Mouse (Mus musculus) hematopoietic stem cell, adult 5-6 weeks (primary cell): Measurements from ENCODE around the gene Vmn1r232. TPM values are rescaled to one million over a fixed set of nuclear protein-coding genes. Genes with fewer than 3 reads are reported as not detected.

Experiments
- ATAC-seq, 2 experiments: fragments of 125-278 bp in 1 of 2; replicated peaks in 1 of 2; 2 replicates each; pipeline ENCODE4 v1.8.0; 2016 to 2017; ENCODE audit warnings: inconsistent platforms in 2 of 2, mild to moderate bottlenecking in 2 of 2, moderate number of reproducible peaks in 2 of 2, low read depth in 1 of 2, moderate TSS enrichment in 1 of 2; ENCODE audit not compliant: low FRiP score in 2 of 2, poor library complexity in 2 of 2, severe bottlenecking in 2 of 2, insufficient read depth in 1 of 2, low TSS enrichment in 1 of 2
- total RNA-seq: library from RNA; stranded (forward); fragments of 172-1452, 232-1000 nt; gene quantifications from 2 replicates; pipeline ENCODE4 v1.2.3, GENCODE M21; 2017

The Vmn1r232 gene
- total RNA-seq, result not detected in 2 replicates

DNA sequence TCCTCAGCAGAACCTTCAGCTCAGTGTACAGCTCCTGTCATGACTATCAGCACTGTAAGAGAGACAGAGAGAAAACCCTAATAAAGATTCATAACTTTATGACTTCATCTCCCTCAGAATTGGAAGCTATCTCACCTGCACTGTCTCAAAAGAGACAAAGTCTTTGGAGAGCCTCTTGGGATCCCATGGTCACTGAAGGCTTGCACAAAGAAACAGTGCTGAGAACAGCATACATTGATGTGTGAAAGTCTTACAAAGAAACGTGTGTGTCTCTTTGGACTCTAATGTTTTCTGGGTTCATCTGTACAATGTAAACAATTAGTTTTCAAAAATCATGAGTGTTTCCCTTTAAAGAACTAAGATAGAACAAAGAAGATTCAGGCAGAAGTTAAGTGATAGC, at the start of gene Vmn1r232:
Vmn1r232 (minus strand) TSS at position 101 of the 400 bp plus-strand sequence.
- no peak for ATAC-seq

DNA sequence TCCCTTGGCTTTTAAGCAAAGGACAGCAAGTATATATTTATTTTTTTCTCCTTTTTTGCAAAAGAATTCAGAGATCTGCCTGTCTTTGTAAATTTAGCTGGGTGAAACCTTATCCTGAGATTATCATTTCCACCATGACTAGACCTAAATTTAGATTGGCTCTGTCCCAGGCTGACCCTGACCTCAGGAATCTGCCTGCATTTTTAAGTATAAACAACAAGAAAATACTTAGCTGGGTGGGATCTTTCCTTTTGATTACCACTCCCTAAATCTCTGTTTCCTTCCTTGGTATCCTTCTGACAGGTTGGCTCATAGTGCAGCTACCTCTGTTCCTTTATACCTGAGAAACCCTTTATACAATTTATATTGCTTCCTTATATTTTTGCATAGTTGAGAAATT, 47.2 kb upstream of the Vmn1r232 start:
- no peak for ATAC-seq

DNA sequence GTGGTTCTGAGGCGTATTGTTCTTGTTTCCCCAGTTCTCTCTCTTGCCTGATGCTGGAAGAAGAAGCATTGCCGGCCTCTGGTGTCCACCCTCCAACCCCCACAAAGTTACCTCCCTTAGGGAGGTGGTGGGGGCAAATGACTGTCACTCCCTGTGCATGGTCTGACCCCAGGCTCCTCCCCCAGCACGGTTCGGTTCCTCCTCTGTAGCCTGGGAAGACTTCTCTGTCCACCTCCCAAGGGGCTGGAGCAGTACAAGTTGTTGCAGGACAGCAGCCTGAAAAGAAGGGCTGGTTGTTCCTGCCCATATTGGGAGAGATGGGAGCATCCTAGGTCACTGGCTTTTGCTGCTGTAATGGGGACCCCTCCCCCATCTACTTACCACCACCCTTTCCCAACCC, 45.9 kb upstream of the Vmn1r232 start:
- ATAC-seq, result no peak

DNA sequence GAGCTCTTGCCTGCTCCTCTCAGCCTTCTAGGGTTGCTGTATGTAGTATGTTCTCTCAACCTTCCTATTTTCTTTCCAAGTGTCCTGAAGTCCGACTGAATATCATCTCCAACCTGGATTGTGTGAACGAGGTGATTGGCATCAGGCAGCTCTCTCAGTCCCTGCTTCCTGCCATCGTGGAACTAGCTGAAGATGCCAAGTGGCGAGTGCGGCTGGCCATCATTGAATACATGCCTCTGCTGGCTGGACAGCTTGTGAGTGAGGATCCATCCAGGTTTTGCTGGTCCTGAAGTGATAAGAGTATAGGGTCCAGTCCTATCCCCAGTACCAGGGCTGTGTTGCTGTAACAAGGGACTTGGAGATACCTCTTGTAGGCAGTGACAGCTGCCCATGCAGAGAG, 40.9 kb upstream of the Vmn1r232 start:
- ATAC-seq, result no peak

DNA sequence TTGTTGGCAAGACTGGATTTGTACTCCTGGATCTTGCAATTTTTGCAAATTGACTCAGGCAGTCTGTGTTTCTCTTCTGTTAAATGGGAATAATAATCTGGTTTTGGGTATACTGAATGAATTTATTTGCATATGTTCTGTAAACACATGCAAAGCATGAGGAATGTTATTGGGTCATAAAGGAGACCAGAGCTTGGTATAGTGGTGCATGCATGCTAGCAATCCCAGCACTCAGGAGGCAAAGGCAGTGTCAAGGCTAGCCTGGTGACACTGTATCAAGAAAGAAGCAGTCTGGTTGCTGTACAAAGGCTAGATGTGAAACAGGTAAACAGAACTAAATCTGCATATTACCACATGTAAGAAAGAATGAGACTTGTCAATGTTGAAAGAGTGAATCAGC, 27.1 kb upstream of the Vmn1r232 start:
- no peak for ATAC-seq

DNA sequence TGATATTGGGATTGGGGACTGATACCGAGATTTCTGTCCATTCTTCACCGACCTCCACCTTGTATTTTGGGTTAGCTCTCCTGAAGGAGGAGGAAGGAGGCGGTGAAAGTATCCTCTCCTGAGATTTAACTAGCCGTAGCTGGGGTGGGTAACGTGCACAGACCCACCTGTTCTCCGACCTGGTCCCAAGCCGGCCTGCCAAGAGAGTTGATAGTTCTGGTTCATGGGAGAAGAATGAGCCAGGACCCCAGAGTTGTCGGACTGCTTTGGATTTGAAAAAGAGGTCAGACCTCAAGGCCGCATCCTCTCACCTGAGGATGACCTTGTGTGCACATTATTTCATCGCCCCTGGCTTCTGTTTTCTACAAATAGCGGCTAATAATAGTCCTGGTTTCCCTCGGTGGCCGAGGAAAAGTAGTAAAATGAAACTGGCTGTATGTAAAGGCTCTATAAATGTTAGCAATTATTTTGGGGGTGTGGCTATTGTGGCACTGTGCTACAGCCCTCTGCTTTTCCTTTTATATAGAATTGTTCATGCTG, 26.6 kb upstream of the Vmn1r232 start:
- ATAC-seq, result no peak

DNA sequence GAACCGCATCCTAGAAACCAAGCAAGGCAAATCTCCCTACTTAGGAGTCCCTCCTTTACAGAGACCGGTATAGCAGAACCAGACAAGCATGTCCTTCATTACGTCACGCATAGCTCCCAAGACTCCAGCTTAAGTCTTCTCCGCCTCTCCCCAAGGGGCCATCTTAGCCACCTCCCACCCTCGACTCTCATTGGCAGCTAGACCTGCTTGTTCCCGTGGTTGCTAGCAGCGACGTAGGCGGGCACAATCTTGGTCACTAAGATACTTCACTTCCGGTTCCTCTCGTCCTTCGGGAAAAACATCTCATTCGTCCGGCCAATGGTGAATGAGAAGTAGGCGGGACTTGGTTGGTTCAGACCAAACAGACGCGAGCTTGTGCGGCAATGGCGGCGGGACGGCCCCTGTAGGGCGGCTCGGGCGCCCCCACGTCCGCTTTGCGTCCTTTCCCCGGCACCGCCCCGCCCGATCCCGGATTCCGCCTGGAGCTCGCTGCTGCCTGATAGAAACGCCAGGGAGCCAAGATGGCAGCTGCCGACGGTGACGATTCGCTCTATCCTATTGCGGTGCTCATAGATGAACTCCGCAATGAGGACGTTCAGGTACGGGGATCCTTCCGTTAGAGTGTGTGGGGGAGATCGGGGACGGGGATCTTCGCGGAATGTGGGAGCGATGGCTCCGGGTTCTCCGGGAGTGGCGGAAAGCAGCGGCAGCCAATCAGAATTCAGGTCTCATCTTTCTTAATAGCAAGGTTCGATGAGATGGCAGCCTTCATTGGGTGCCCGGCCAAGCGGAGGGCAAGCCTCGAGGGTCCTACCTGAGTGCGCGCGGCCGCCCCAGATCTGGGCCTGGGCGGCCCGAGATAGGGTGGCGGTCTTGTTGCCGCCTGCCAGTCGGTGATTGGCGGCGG, 25.7 kb upstream of the Vmn1r232 start, which contains the start of gene Ppp2r1a:
Ppp2r1a (plus strand) TSS at position 327 of the 907 bp plus-strand sequence.
- ATAC-seq, result peak; percentile 93 to 94

DNA sequence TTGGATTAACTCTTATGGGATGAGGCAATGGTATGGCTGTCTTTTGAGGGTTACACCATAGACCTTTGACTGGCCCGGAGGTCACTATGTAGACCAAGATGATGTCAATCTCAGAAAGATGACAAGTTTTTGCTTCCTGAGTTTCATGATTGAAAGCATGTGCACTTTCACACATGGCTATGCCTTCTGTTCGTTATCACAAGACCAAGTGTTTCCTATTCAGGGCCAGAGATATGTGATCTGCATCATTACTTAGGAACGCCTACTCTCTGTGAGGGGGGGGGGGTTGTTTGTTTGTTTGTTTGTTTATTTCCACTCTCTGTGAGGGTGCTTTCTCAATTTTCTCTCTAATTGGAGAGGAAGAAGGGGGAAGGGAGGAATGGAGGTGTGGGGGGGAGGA, 24.7 kb upstream of the Vmn1r232 start:
- ATAC-seq, result no peak

DNA sequence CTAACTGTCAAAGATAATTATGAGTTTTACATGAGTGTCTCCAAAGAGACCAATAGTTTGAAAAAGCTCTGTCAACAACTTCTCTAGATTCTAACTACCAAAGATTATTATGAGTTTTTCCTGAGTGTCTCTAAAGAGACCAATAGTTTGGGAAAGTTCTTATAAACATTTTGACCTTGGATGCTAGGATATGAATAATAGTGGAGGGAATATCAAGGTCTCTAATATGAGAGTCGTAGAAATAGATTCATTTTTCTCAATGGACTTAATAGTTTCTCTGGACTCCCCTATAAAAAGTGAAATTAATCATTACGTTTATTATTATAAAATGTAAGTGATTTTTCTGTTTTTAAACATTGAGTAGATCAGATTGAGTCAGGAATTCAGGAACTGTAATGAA, 14.5 kb downstream of the Vmn1r232 start, which contains the start of gene Vmn1r231:
Vmn1r231 (minus strand) TSS at position 101 of the 400 bp plus-strand sequence.
- ATAC-seq, result no peak

Other genes with a start within 250 kb of the Vmn1r232 start
- gene Vmn1r226, start 236.9 kb downstream of the Vmn1r232 start, total RNA-seq, result not detected in 2 replicates
- gene Vmn1r227, start 189.9 kb downstream of the Vmn1r232 start, total RNA-seq, result not detected in 2 replicates
- gene Vmn1r228, start 133.6 kb downstream of the Vmn1r232 start, total RNA-seq, result not detected in 2 replicates
- not detected in 2 replicates for gene Vmn1r229, start 108.2 kb downstream of the Vmn1r232 start, total RNA-seq
- gene Vmn1r230, start 79.3 kb downstream of the Vmn1r232 start, total RNA-seq, result not detected in 2 replicates
- not detected in 2 replicates for gene Vmn1r231, start 14.6 kb downstream of the Vmn1r232 start, total RNA-seq
- 116 and 174 TPM in 2 replicates for gene Ppp2r1a, start 25.6 kb upstream of the Vmn1r232 start, total RNA-seq
- gene Vmn1r233, start 76.8 kb upstream of the Vmn1r232 start, total RNA-seq, result not detected in 2 replicates
- gene Zfp160, start 89.2 kb upstream of the Vmn1r232 start, total RNA-seq, result 14.4 and 34.7 TPM in 2 replicates